Mouse (Mus musculus): ENCODE data around the gene Eno3. TPM values are rescaled to one million over a fixed set of nuclear protein-coding genes. Genes with fewer than 3 reads are reported as not detected.

The Eno3 gene
- polyA plus RNA-seq, 1 experiment from 2014 or later, result 30.7 TPM

- peak; percentile 84 for DNase-seq (ENCODE audit: low spot score)
- 14% methylated on average over 11 of the region's 11 CpGs for WGBS
- no peak overlapping the region for H3K9ac ChIP-seq (replicated peaks; ENCODE audit: low read length)
- H3K27ac ChIP-seq (replicated peaks; ENCODE audit: low read depth, low read length), result no peak overlapping the region
- no peak for ATAC-seq (replicated peaks; ENCODE audit: insufficient number of reproducible peaks, low FRiP score, low TSS enrichment, low read depth)
- no peak overlapping the region for H3K4me2 ChIP-seq (ENCODE audit: low read depth, low read length)
- H3K4me1 ChIP-seq (ENCODE audit: control insufficient read depth, insufficient read depth, low read length), result peaks cover 2% of the 10 kb centered on the region; the same call in 1 of the 2 replicates
- no peaks in the 10 kb centered on the region for H3K27me3 ChIP-seq (ENCODE audit: control insufficient read depth, insufficient read depth, low read length)
- H3K9me3 ChIP-seq (replicated peaks; ENCODE audit: control insufficient read depth, low read length), result no peaks in the 10 kb centered on the region
- no peaks in the 10 kb centered on the region for H3K36me3 ChIP-seq (replicated peaks; ENCODE audit: control insufficient read depth, insufficient read depth, low read depth, low read length)
- no peak overlapping the region for H3K4me3 ChIP-seq (ENCODE audit: low read depth, low read length)
Observed at GRCm38 (mm10) chr11:70681897-70682581, 25.0 kb downstream of the Eno3 start.

DNA sequence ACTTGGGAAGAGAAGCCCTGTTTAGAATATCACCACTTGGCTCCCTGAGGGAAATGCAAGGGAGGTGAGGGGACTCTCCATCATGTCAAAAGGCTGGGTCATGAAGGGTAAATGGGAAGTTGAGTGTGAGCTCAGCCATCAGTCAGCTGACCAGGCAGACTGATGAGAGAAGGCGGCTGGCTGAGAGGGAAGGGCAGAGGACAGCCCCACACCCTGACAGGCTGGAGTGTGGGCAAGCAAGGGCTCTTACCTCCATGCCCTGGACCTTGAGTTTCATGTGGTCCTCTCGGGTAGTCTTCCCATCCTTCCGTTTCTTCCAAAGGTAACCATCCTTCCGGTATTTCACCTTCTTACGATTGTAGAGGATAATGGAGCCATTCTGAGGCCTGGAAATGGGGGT lies 26.6 kb downstream of the Eno3 start:
- Histone ChIP-seq H3K27ac (replicated peaks; ENCODE audit: low read depth, low read length) (no peak overlapping the region), H3K9ac (replicated peaks; ENCODE audit: low read length) (no peak overlapping the region), H3K4me1 (ENCODE audit: control insufficient read depth, insufficient read depth, low read length) (peaks cover 4% of the 10 kb centered on the region; the same call in 1 of the 2 replicates), H3K9me3 (replicated peaks; ENCODE audit: control insufficient read depth, low read length) (no peaks in the 10 kb centered on the region), H3K4me2 (ENCODE audit: low read depth, low read length) (no peak overlapping the region), H3K4me3 (ENCODE audit: low read depth, low read length) (no peak overlapping the region), H3K36me3 (replicated peaks; ENCODE audit: control insufficient read depth, insufficient read depth, low read depth, low read length) (no peaks in the 10 kb centered on the region), H3K27me3 (ENCODE audit: control insufficient read depth, insufficient read depth, low read length) (no peaks in the 10 kb centered on the region)
- ATAC-seq (replicated peaks; ENCODE audit: insufficient number of reproducible peaks, low FRiP score, low TSS enrichment, low read depth) (no peak), DNase-seq (ENCODE audit: low spot score) (no peak)
- 85% methylated on average over 5 of the region's 5 CpGs for WGBS

DNA sequence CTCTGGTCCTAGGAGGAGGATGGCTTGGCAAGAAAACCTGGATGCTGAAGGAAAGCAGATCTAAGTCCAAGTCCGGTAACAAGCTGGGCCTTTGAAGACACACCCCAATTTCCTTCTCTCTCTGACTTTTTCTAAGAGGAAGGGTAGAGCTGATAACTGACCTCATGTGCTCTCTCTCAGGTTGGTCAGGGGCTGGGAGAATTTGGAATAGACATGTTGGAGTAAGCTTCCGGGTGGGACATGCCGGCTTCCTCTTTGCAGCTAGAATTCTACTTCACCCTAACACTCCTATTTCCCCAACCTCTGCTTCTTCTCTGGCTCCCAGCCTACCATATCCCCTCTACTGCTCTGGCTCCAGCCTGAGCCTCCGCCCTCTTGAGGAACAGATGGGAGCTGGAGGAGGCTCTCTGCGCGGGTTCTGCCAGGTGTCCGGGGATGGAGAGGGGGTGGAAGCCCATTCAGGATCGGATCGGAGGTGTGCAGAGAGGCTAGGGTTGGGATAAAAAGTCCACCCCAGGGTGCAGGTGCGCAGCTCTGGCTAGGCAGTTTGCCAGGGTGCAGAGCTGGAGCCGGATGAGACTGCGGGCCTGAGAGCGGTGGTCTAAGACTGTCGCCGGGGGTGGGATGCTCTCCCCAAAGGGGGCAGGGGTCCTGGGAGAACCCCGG lies 30.0 kb downstream of the Eno3 start:
- Histone ChIP-seq H3K9ac (replicated peaks; ENCODE audit: low read length) (peak overlapping the region; percentile 79), H3K36me3 (replicated peaks; ENCODE audit: control insufficient read depth, insufficient read depth, low read depth, low read length) (no peaks in the 10 kb centered on the region), H3K27me3 (ENCODE audit: control insufficient read depth, insufficient read depth, low read length) (no peaks in the 10 kb centered on the region), H3K9me3 (replicated peaks; ENCODE audit: control insufficient read depth, low read length) (no peaks in the 10 kb centered on the region), H3K4me1 (ENCODE audit: control insufficient read depth, insufficient read depth, low read length) (peaks cover 4% of the 10 kb centered on the region; the same call in 1 of the 2 replicates), H3K4me3 (ENCODE audit: low read depth, low read length) (peak overlapping the region; percentile 80), H3K4me2 (ENCODE audit: low read depth, low read length) (peak overlapping the region; percentile 64), H3K27ac (replicated peaks; ENCODE audit: low read depth, low read length) (peak overlapping the region; percentile 70; the same call in 1 of the 2 replicates)
- 3% methylated on average over 16 of the region's 16 CpGs for WGBS
- DNase-seq (ENCODE audit: low spot score) (peak; percentile 54), ATAC-seq (replicated peaks; ENCODE audit: insufficient number of reproducible peaks, low FRiP score, low TSS enrichment, low read depth) (peak; percentile 72)

DNA sequence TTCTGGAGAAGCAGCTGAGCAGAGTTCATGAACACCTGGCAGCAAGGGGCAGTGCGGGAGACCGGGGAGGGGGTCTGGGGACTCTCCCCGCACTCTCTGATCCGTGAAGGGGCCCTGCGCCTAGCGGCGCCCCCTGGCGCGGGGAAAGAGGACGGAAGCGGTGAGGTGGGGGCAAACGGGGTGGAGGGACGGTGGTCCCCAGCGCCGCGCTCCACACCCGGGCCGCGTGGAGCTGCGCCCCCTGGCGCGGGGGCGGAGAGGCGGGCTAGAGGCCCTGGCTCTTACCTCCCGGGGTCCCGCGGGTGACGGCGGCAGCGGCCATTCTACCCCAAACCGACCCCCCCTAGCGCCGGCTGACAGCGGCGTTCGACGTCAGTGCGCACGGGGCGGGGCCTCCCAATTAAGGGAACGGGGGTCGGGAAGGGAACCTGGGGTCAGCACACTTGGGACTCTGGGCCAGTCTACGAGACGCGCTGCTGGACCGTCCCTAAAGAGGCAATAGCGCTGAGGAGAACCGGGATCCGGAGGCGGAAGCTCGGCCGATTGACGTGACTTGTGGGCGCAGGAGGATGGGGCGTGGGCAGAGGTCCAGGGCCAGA lies 30.7 kb downstream of the Eno3 start, which contains the start of gene Camta2:
TSS of gene Camta2 (minus strand) at position 505 of the 599 bp plus-strand sequence.
- DNase-seq (ENCODE audit: low spot score), result peak; percentile 89
- H3K4me1 ChIP-seq (ENCODE audit: control insufficient read depth, insufficient read depth, low read length), result peaks cover 4% of the 10 kb centered on the region; the same call in 1 of the 2 replicates
- H3K27ac ChIP-seq (replicated peaks; ENCODE audit: low read depth, low read length), result peak within 1 kb of the TSS; percentile 70
- no peaks in the 10 kb centered on the region for H3K9me3 ChIP-seq (replicated peaks; ENCODE audit: control insufficient read depth, low read length)
- no peaks in the 10 kb centered on the region for H3K36me3 ChIP-seq (replicated peaks; ENCODE audit: control insufficient read depth, insufficient read depth, low read depth, low read length)
- peak within 1 kb of the TSS; percentile 79 for H3K9ac ChIP-seq (replicated peaks; ENCODE audit: low read length)
- peak within 1 kb of the TSS; percentile 80 for H3K4me3 ChIP-seq (ENCODE audit: low read depth, low read length)
- no peaks in the 10 kb centered on the region for H3K27me3 ChIP-seq (ENCODE audit: control insufficient read depth, insufficient read depth, low read length)
- H3K4me2 ChIP-seq (ENCODE audit: low read depth, low read length), result peak within 1 kb of the TSS; percentile 64
- under 1% methylated on average over 55 of the region's 55 CpGs for WGBS
- ATAC-seq (replicated peaks; ENCODE audit: insufficient number of reproducible peaks, low FRiP score, low TSS enrichment, low read depth), result peak; percentile 80

GRCm38 (mm10) chr11:70688372-70688771 lies 31.4 kb downstream of the Eno3 start:
- ATAC-seq (replicated peaks; ENCODE audit: insufficient number of reproducible peaks, low FRiP score, low TSS enrichment, low read depth), result no peak
- no peak for DNase-seq (ENCODE audit: low spot score)
- no peak overlapping the region for H3K27ac ChIP-seq (replicated peaks; ENCODE audit: low read depth, low read length)
- no peaks in the 10 kb centered on the region for H3K9me3 ChIP-seq (replicated peaks; ENCODE audit: control insufficient read depth, low read length)
- 11% methylated on average over 8 of the region's 8 CpGs for WGBS
- no peaks in the 10 kb centered on the region for H3K27me3 ChIP-seq (ENCODE audit: control insufficient read depth, insufficient read depth, low read length)
- H3K4me3 ChIP-seq (ENCODE audit: low read depth, low read length), result peak overlapping the region; percentile 80
- no peaks in the 10 kb centered on the region for H3K36me3 ChIP-seq (replicated peaks; ENCODE audit: control insufficient read depth, insufficient read depth, low read depth, low read length)
- H3K9ac ChIP-seq (replicated peaks; ENCODE audit: low read length), result peak overlapping the region; percentile 79
- H3K4me1 ChIP-seq (ENCODE audit: control insufficient read depth, insufficient read depth, low read length), result peaks cover 4% of the 10 kb centered on the region; the same call in 1 of the 2 replicates
- peak overlapping the region; percentile 64 for H3K4me2 ChIP-seq (ENCODE audit: low read depth, low read length)

DNA sequence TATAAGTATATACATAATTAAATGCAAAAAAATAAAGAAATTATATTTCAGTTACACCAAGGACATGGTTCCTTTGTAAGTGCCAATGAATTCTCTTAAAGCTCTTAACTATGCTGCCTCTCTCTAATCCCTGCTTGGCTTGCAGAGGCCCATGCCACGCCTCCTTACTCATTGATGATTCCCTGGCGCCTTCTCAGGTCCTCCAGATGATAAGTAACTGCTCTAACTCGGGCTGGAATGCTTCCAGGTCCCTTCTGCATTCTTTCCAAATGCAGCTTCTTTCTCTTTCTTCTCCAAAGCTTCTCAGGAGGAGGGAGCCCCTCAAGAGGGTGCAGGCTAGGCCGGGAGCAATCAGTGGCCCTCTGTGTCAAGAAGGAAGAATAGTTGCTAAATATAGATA lies 32.6 kb downstream of the Eno3 start:
- no peaks in the 10 kb centered on the region for H3K9me3 ChIP-seq (replicated peaks; ENCODE audit: control insufficient read depth, low read length)
- no peak overlapping the region for H3K4me3 ChIP-seq (ENCODE audit: low read depth, low read length)
- 55% methylated on average over 4 of the region's 4 CpGs for WGBS
- no peak overlapping the region for H3K9ac ChIP-seq (replicated peaks; ENCODE audit: low read length)
- no peak for DNase-seq (ENCODE audit: low spot score)
- peaks cover 4% of the 10 kb centered on the region; the same call in 1 of the 2 replicates for H3K4me1 ChIP-seq (ENCODE audit: control insufficient read depth, insufficient read depth, low read length)
- no peak for ATAC-seq (replicated peaks; ENCODE audit: insufficient number of reproducible peaks, low FRiP score, low TSS enrichment, low read depth)
- no peaks in the 10 kb centered on the region for H3K27me3 ChIP-seq (ENCODE audit: control insufficient read depth, insufficient read depth, low read length)
- no peak overlapping the region for H3K4me2 ChIP-seq (ENCODE audit: low read depth, low read length)
- H3K27ac ChIP-seq (replicated peaks; ENCODE audit: low read depth, low read length), result no peak overlapping the region
- H3K36me3 ChIP-seq (replicated peaks; ENCODE audit: control insufficient read depth, insufficient read depth, low read depth, low read length), result no peaks in the 10 kb centered on the region

DNA sequence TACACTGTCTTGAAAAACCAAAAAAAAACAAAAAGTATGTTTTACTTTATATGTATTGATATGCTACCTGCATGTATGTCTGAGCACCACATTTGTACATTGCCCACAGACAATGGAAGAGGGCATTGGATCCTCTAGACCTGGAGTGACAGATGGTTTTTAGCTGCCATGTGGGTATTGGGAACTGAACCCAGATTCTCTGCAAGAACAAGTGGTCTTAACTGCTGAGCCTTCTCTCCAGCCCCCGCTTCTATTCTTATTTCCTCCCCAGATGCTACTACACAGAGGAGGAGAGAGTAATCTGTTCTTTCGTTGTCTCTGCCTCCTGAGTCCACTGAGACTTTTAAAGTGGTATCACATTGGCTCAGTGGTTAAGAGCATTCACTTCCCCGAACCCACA lies 36.5 kb downstream of the Eno3 start:
- no peaks in the 10 kb centered on the region for H3K36me3 ChIP-seq (replicated peaks; ENCODE audit: control insufficient read depth, insufficient read depth, low read depth, low read length)
- H3K9ac ChIP-seq (replicated peaks; ENCODE audit: low read length), result no peak overlapping the region
- H3K9me3 ChIP-seq (replicated peaks; ENCODE audit: control insufficient read depth, low read length), result no peaks in the 10 kb centered on the region
- no peak overlapping the region for H3K27ac ChIP-seq (replicated peaks; ENCODE audit: low read depth, low read length)
- 67% methylated on average over 3 of the region's 3 CpGs for WGBS
- no peak overlapping the region for H3K4me3 ChIP-seq (ENCODE audit: low read depth, low read length)
- ATAC-seq (replicated peaks; ENCODE audit: insufficient number of reproducible peaks, low FRiP score, low TSS enrichment, low read depth) (no peak), DNase-seq (ENCODE audit: low spot score) (no peak)
- no peak overlapping the region for H3K4me2 ChIP-seq (ENCODE audit: low read depth, low read length)
- H3K4me1 ChIP-seq (ENCODE audit: control insufficient read depth, insufficient read depth, low read length), result no peaks in the 10 kb centered on the region
- no peaks in the 10 kb centered on the region for H3K27me3 ChIP-seq (ENCODE audit: control insufficient read depth, insufficient read depth, low read length)

GRCm38 (mm10) chr11:70697376-70697775 lies 40.4 kb downstream of the Eno3 start:
- no peak overlapping the region for H3K27ac ChIP-seq (replicated peaks; ENCODE audit: low read depth, low read length)
- H3K4me2 ChIP-seq (ENCODE audit: low read depth, low read length), result no peak overlapping the region
- H3K27me3 ChIP-seq (ENCODE audit: control insufficient read depth, insufficient read depth, low read length), result no peaks in the 10 kb centered on the region
- no peak for ATAC-seq (replicated peaks; ENCODE audit: insufficient number of reproducible peaks, low FRiP score, low TSS enrichment, low read depth)
- H3K36me3 ChIP-seq (replicated peaks; ENCODE audit: control insufficient read depth, insufficient read depth, low read depth, low read length), result no peaks in the 10 kb centered on the region
- H3K4me3 ChIP-seq (ENCODE audit: low read depth, low read length), result no peak overlapping the region
- H3K4me1 ChIP-seq (ENCODE audit: control insufficient read depth, insufficient read depth, low read length), result peaks cover 3% of the 10 kb centered on the region; the same call in 1 of the 2 replicates
- H3K9me3 ChIP-seq (replicated peaks; ENCODE audit: control insufficient read depth, low read length), result no peaks in the 10 kb centered on the region
- no peak for DNase-seq (ENCODE audit: low spot score)
- H3K9ac ChIP-seq (replicated peaks; ENCODE audit: low read length), result no peak overlapping the region
- 74% methylated on average over 3 of the region's 3 CpGs for WGBS

Data from embryonic facial prominence, embryonic 11.5 days (tissue).